Mouse (Mus musculus): ENCODE results near the gene Txk.

DNA sequence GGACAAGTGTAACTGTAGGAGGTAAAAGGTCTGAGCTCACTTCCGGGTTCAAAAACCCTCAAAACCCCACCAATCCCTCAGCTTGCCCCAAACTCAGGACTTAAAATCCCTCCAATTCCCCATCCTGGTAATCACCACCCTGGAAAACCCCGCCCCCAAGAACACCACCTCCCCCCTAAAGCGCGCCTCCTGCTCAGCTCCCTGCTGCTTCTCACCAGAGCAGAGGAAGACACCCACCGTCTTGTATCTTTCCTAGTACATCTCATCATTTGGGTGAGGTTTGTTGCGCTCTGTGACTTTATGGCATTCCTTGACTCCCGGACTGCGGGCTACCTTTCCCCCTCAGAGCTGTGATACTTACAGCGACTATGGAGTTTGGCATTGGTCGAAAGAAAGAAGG lies 45.9 kb downstream of the Txk start:
- no peak for TF ChIP-seq CTCF (IDR thresholded peaks at IDR 0.05; ENCODE audit: borderline replicate concordance, extremely low read depth, insufficient read depth, insufficient read length)
- TF ChIP-seq POLR2A (IDR thresholded peaks at IDR 0.05; ENCODE audit: borderline replicate concordance, extremely low read depth, insufficient read depth, insufficient read length, poor library complexity, severe bottlenecking): no peak
